Mouse (Mus musculus) pancreas, adult 10 weeks (tissue): Measurements from ENCODE around the gene Srebf2. TPM values are rescaled to one million over a fixed set of nuclear protein-coding genes. Genes with fewer than 3 reads are reported as not detected.

ENCODE experiments used
- polyA plus RNA-seq: library from polyadenylated mRNA; stranded (reverse); fragments of 350-450 nt; fragmentation: Illumina TruSeq; extraction: RNeasy Lipid Tissue Mini Kit (QIAGEN cat#74804); gene quantifications from one replicate; pipeline ENCODE4 v1.2.3, GENCODE M21; 2015; ENCODE audit warnings: low read depth, low replicate concordance; ENCODE audit not compliant: insufficient read depth

The Srebf2 gene
- 12.1 TPM for polyA plus RNA-seq

GRCm38 (mm10) chr15:82146770-82147610 lies at the start of gene Srebf2:
TSS of gene Srebf2 (plus strand) at chr15:82147181.

GRCm38 (mm10) chr15:82127426-82128374 lies 19.3 kb upstream of the Srebf2 start, which contains the start of gene Ccdc134:
TSS of gene Ccdc134 (plus strand) at chr15:82127922.

GRCm38 (mm10) chr15:82212752-82213063 lies 65.7 kb downstream of the Srebf2 start, which contains the start of gene Shisa8:
TSS of gene Shisa8 (minus strand) at chr15:82212815.

GRCm38 (mm10) chr15:82223657-82224601 lies 76.9 kb downstream of the Srebf2 start, which contains the start of gene Tnfrsf13c:
TSS of gene Tnfrsf13c (minus strand) at chr15:82224369.

GRCm38 (mm10) chr15:82244115-82244804 lies 97.3 kb downstream of the Srebf2 start, which contains the start of gene Cenpm:
TSS of gene Cenpm (minus strand) at chr15:82244748.

GRCm38 (mm10) chr15:82252097-82252496 lies 105.1 kb downstream of the Srebf2 start, which contains the start of gene 1500009C09Rik:
TSS of gene 1500009C09Rik (plus strand) at chr15:82252397.

Other genes starting within 250 kb of the Srebf2 start
- gene Polr3h, start 220.9 kb upstream of the Srebf2 start, polyA plus RNA-seq, result 4.1 TPM
- 0.96 TPM for gene Csdc2, start 210.4 kb upstream of the Srebf2 start, polyA plus RNA-seq
- gene Pmm1, start 186.3 kb upstream of the Srebf2 start, polyA plus RNA-seq, result 5.2 TPM
- not detected for gene 1700029P11Rik, start 166.6 kb upstream of the Srebf2 start, polyA plus RNA-seq
- 14.2 TPM for gene Xrcc6, start 159.3 kb upstream of the Srebf2 start, polyA plus RNA-seq
- 13.3 TPM for gene Desi1, start 113.3 kb upstream of the Srebf2 start, polyA plus RNA-seq
- 15.2 TPM for gene Snu13, start 99.6 kb upstream of the Srebf2 start, polyA plus RNA-seq
- not detected for gene 4930407I10Rik, start 88.0 kb upstream of the Srebf2 start, polyA plus RNA-seq
- not detected for gene Mei1, start 77.2 kb upstream of the Srebf2 start, polyA plus RNA-seq
- 9.6 TPM for gene Ccdc134, start 19.3 kb upstream of the Srebf2 start, polyA plus RNA-seq
- gene Shisa8, start 65.6 kb downstream of the Srebf2 start, polyA plus RNA-seq, result not detected
- not detected for gene Tnfrsf13c, start 77.2 kb downstream of the Srebf2 start, polyA plus RNA-seq
- gene Cenpm, start 97.6 kb downstream of the Srebf2 start, polyA plus RNA-seq, result not detected
- not detected for gene 1500009C09Rik, start 105.2 kb downstream of the Srebf2 start, polyA plus RNA-seq
- 1.0 TPM for gene Sept3, start 127.7 kb downstream of the Srebf2 start, polyA plus RNA-seq
- not detected for gene Wbp2nl, start 151.8 kb downstream of the Srebf2 start, polyA plus RNA-seq
- 38.1 TPM for gene Naga, start 191.7 kb downstream of the Srebf2 start, polyA plus RNA-seq
- gene Pheta2, start 191.8 kb downstream of the Srebf2 start, polyA plus RNA-seq, result not detected
- 65.3 TPM for gene Smdt1, start 191.8 kb downstream of the Srebf2 start, polyA plus RNA-seq
- 106 TPM for gene Ndufa6, start 207.1 kb downstream of the Srebf2 start, polyA plus RNA-seq
- 20.4 TPM for gene Cyp2d22, start 233.1 kb downstream of the Srebf2 start, polyA plus RNA-seq
- not detected for gene Cyp2d11, start 246.8 kb downstream of the Srebf2 start, polyA plus RNA-seq